Mouse (Mus musculus): ENCODE results near the gene Pdzd9. TPM values are rescaled to one million over a fixed set of nuclear protein-coding genes. Genes with fewer than 3 reads are reported as not detected.
A peak's percentile ranks its signal among the peaks of the same experiment; 100 is the strongest.
"Not testable (repeated sequence)": the region's sequence is repeated elsewhere in the genome, so short reads cannot be mapped to it uniquely, and the experiment has no call there.

Gene Pdzd9
- polyA plus RNA-seq (2016; fragmentation: Nextera tagmentation; extraction: Ambion mirVana) = 0.28 and 0.33 TPM in 2 replicates

DNA sequence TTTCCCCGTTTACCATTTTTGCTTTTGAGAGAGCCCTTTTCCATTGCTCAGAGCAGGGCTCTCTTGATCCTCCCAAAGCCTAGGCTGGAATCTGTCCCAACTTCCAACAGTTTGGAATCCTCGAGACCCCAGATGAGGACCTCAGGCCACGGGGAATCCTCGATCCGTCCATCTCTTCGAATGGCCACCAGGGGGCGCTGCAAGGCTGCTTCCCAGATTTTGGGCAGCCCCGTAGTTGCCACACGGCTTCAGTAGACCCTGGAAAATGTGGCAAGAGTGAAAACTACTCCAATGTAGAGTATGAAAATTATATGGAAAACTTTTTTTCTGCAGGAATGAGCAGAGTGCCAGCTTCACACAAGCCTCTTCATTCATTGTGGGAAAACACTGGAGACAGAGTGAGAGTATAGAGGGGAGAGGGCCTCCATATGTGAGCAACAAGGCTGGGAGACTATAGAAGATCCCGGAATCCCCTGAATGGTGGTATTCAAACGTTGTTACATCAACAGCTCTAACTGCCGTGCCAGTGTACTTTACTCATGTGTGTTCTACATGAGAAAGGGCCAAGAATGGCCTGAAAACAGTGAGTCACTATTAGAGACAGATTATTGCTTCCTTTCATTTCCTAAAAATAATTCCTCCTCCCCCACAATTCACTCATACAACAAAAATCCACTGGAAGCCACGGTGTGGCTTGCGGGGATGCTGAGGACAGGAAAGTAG lies at the start of gene Pdzd9:
Gene Pdzd9 (minus strand): TSS at position 191 of the 723 bp plus-strand sequence.
- Histone ChIP-seq H3K4me1 (no peaks in the 10 kb centered on the region), H3K4me2 (replicated peaks) (no peak within 1 kb of the TSS), H3K9me3 (no peaks in the 10 kb centered on the region), H3K36me3 (no peaks in the 10 kb centered on the region), H3K27me3 (no peaks in the 10 kb centered on the region), H3K4me3 (no peak within 1 kb of the TSS), H3K27ac (replicated peaks) (no peak within 1 kb of the TSS), H3K9ac (replicated peaks) (no peak within 1 kb of the TSS)
- WGBS = 26% methylated on average over 14 of the region's 14 CpGs
- peak; percentile 44; the same call in 1 of the 2 replicates for ATAC-seq (ENCODE audit: low FRiP score, low read depth)

DNA sequence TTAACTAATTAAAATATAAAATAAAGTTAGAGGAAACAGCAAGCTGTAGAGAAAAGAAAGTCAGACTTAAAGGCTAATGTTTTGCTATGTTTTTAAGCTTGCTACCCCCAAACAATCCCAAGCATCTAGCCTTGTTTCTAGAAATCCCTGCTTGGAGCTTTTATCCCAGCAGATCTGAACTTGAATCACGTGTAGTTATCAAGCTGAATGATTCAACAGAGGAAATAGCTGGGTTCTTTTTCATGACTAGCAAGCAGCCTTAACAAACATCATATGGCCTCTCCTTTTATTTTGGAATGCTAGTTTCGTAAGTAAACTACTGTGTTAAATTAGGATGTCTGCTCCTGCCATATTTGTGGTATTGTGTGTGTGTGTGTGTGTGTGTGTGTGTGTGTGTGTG lies 47.1 kb upstream of the Pdzd9 start:
- H3K9me3 ChIP-seq = no peaks in the 10 kb centered on the region
- no peak for ATAC-seq (ENCODE audit: low FRiP score, low read depth)
- no peak overlapping the region for H3K9ac ChIP-seq (replicated peaks)
- peaks cover 3% of the 10 kb centered on the region for H3K36me3 ChIP-seq
- WGBS = 87% methylated on average over 2 of the region's 2 CpGs
- H3K27me3 ChIP-seq = no peaks in the 10 kb centered on the region
- H3K4me2 ChIP-seq (replicated peaks) = no peak overlapping the region
- 0 out of 2 replicates have a peak, but pooled peaks cover 2% of the 10 kb centered on the region for H3K4me1 ChIP-seq
- no peak overlapping the region for H3K4me3 ChIP-seq
- no peak overlapping the region for H3K27ac ChIP-seq (replicated peaks)

DNA sequence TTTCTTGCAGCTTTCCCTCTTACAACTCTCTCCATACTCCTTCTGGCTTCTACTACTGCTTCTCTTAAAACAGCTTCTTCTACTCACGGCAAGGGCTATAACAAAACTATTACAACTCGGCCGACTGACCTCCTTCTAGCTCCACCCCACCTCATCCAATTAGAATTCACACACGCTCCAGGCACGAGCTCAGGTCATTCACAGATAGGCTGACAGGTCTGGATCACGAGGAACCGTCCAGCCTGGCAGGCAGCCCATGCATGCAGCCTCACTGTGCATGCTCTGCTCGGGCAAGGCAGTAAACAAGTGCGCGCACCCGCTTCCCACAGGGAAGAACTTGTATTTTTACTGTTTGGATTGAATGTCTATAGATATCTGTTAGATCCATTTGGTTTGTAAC lies 43.8 kb upstream of the Pdzd9 start:
- 93% methylated on average over 11 of the region's 11 CpGs for WGBS

DNA sequence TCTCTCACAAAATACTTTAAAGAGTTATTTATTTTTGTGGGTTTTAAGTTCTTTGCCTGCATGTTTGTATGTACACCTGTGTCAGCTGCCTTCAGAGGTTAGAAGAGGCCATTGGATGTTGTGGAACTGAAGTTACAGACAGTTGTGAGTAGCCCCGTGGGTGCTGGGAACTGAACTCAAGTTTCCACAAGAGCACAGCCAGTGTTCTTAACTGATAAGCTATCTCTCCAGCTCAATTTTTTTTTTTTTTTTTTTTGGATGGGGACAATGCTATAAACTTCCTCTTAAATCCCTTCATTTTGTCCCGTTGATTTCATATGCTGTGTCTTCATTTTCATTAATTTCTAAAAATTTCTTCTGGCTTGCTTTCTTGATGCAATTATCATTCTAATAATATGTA lies 43.1 kb upstream of the Pdzd9 start:
- no peaks in the 10 kb centered on the region for H3K4me1 ChIP-seq
- ATAC-seq (ENCODE audit: low FRiP score, low read depth) = no peak

More for the DNA sequence above, 43.8 kb upstream of the Pdzd9 start:
- not testable (repeated sequence) for H3K4me2 ChIP-seq (replicated peaks); H3K36me3 ChIP-seq; H3K9me3 ChIP-seq; H3K27me3 ChIP-seq; H3K27ac ChIP-seq (replicated peaks); H3K4me1 ChIP-seq; H3K9ac ChIP-seq (replicated peaks); ATAC-seq (ENCODE audit: low FRiP score, low read depth); H3K4me3 ChIP-seq

GRCm38 (mm10) chr7:120712071-120712470 lies 41.9 kb upstream of the Pdzd9 start:
- Histone ChIP-seq H3K27ac (replicated peaks) (no peak overlapping the region), H3K4me1 (no peaks in the 10 kb centered on the region), H3K4me3 (no peak overlapping the region), H3K9ac (replicated peaks) (no peak overlapping the region), H3K36me3 (peaks cover 3% of the 10 kb centered on the region), H3K4me2 (replicated peaks) (no peak overlapping the region), H3K9me3 (no peaks in the 10 kb centered on the region), H3K27me3 (no peaks in the 10 kb centered on the region)
- no peak for ATAC-seq (ENCODE audit: low FRiP score, low read depth)
- WGBS = 94% methylated on average over 2 of the region's 2 CpGs

More for the DNA sequence above, 43.1 kb upstream of the Pdzd9 start:
- peaks cover 3% of the 10 kb centered on the region for H3K36me3 ChIP-seq
- no peak overlapping the region for H3K4me2 ChIP-seq (replicated peaks)
- H3K9me3 ChIP-seq = no peaks in the 10 kb centered on the region
- 88% methylated on average over 2 of the region's 2 CpGs for WGBS
- no peak overlapping the region for H3K9ac ChIP-seq (replicated peaks)
- no peak overlapping the region for H3K27ac ChIP-seq (replicated peaks)
- no peaks in the 10 kb centered on the region for H3K27me3 ChIP-seq
- no peak overlapping the region for H3K4me3 ChIP-seq

GRCm38 (mm10) chr7:120703888-120704287 lies 33.7 kb upstream of the Pdzd9 start:
- ATAC-seq (ENCODE audit: low FRiP score, low read depth) = no peak
- Histone ChIP-seq H3K4me2 (replicated peaks) (no peak overlapping the region), H3K36me3 (no peaks in the 10 kb centered on the region), H3K4me3 (no peak overlapping the region), H3K27me3 (no peaks in the 10 kb centered on the region), H3K9me3 (no peaks in the 10 kb centered on the region), H3K27ac (replicated peaks) (no peak overlapping the region), H3K4me1 (no peaks in the 10 kb centered on the region), H3K9ac (replicated peaks) (no peak overlapping the region)
- 93% methylated on average over 3 of the region's 3 CpGs for WGBS

- no peaks in the 10 kb centered on the region for H3K27me3 ChIP-seq
- H3K4me1 ChIP-seq = no peaks in the 10 kb centered on the region
- 94% methylated on average over 6 of the region's 6 CpGs for WGBS
- H3K4me2 ChIP-seq (replicated peaks) = no peak overlapping the region
- no peak overlapping the region for H3K4me3 ChIP-seq
- no peak overlapping the region for H3K9ac ChIP-seq (replicated peaks)
- no peak overlapping the region for H3K27ac ChIP-seq (replicated peaks)
- no peaks in the 10 kb centered on the region for H3K9me3 ChIP-seq
- ATAC-seq (ENCODE audit: low FRiP score, low read depth) = no peak
- H3K36me3 ChIP-seq = peaks cover 6% of the 10 kb centered on the region; the same call in 1 of the 2 replicates
Observed at GRCm38 (mm10) chr7:120699586-120699985, 29.4 kb upstream of the Pdzd9 start.

DNA sequence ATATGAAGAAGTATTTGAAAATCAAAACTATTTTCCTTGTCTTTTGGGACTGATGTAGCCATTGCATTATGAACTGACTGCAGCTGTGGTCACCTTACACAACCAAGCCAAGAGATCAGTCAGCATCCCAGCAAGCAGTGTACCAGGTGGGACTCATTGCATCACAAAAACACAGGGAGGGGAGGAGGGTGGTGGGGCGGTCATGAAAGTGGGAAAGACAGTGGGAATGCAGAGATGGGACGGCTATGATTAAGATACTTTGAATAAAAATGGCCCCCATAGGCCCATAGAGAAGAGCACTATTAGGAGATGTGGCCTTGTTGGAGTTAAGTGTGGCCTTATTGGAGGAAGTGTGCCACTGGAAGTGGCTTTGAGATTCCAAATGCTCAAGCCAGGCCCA lies 26.2 kb upstream of the Pdzd9 start:
- no peak overlapping the region for H3K4me3 ChIP-seq
- H3K9ac ChIP-seq (replicated peaks) = no peak overlapping the region
- H3K4me2 ChIP-seq (replicated peaks) = no peak overlapping the region
- WGBS = 94% methylated on average over 2 of the region's 2 CpGs
- no peaks in the 10 kb centered on the region for H3K9me3 ChIP-seq
- H3K4me1 ChIP-seq = no peaks in the 10 kb centered on the region
- H3K36me3 ChIP-seq = peaks cover 13% of the 10 kb centered on the region; the same call in 1 of the 2 replicates
- no peak overlapping the region for H3K27ac ChIP-seq (replicated peaks)
- H3K27me3 ChIP-seq = no peaks in the 10 kb centered on the region
- ATAC-seq (ENCODE audit: low FRiP score, low read depth) = no peak

DNA sequence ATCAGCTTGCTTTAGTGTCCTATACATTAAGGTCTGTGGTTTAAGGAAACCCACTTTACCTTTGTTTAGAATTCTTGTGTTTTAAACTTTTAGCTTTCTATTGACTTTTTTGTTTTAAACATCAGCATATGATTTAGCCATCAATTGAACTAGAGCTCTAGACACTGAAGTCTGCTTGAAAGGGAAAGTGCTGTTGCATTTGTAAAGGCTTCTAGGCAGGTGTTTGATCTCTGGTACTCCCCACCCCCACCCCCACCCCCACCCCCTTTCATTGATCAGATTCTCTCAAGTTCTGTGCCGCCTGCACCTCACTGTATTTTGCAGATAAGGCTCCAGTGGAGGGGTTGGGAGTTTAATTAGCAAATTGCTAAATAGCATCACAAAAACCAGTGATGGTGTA lies 25.5 kb upstream of the Pdzd9 start:
- 52% methylated on average over 1 of the region's 1 CpGs for WGBS
- peaks cover 14% of the 10 kb centered on the region; the same call in 1 of the 2 replicates for H3K36me3 ChIP-seq
- H3K9ac ChIP-seq (replicated peaks) = no peak overlapping the region
- no peak overlapping the region for H3K4me2 ChIP-seq (replicated peaks)
- no peak for ATAC-seq (ENCODE audit: low FRiP score, low read depth)
- H3K4me3 ChIP-seq = no peak overlapping the region
- H3K9me3 ChIP-seq = no peaks in the 10 kb centered on the region
- no peak overlapping the region for H3K27ac ChIP-seq (replicated peaks)
- no peaks in the 10 kb centered on the region for H3K4me1 ChIP-seq
- no peaks in the 10 kb centered on the region for H3K27me3 ChIP-seq

- H3K4me3 ChIP-seq = no peak overlapping the region
- H3K27ac ChIP-seq (replicated peaks) = no peak overlapping the region
- 27% methylated on average over 6 of the region's 6 CpGs for WGBS
- no peak overlapping the region for H3K4me2 ChIP-seq (replicated peaks)
- no peaks in the 10 kb centered on the region for H3K27me3 ChIP-seq
- no peaks in the 10 kb centered on the region for H3K9me3 ChIP-seq
- H3K9ac ChIP-seq (replicated peaks) = no peak overlapping the region
- no peak for ATAC-seq (ENCODE audit: low FRiP score, low read depth)
- peaks cover 15% of the 10 kb centered on the region; the same call in 1 of the 2 replicates for H3K36me3 ChIP-seq
- H3K4me1 ChIP-seq = no peaks in the 10 kb centered on the region
Observed at GRCm38 (mm10) chr7:120695196-120695595, 25.1 kb upstream of the Pdzd9 start.

GRCm38 (mm10) chr7:120693831-120694375 lies 23.8 kb upstream of the Pdzd9 start:
- Histone ChIP-seq H3K27ac (replicated peaks) (no peak overlapping the region), H3K4me1 (no peaks in the 10 kb centered on the region), H3K9ac (replicated peaks) (no peak overlapping the region), H3K9me3 (no peaks in the 10 kb centered on the region), H3K27me3 (no peaks in the 10 kb centered on the region), H3K36me3 (peaks cover 15% of the 10 kb centered on the region; the same call in 1 of the 2 replicates), H3K4me2 (replicated peaks) (no peak overlapping the region), H3K4me3 (no peak overlapping the region)
- 96% methylated on average over 5 of the region's 5 CpGs for WGBS
- ATAC-seq (ENCODE audit: low FRiP score, low read depth) = no peak

GRCm38 (mm10) chr7:120690634-120691033 lies 20.5 kb upstream of the Pdzd9 start:
- 74% methylated on average over 4 of the region's 4 CpGs for WGBS
- Histone ChIP-seq H3K27me3 (no peaks in the 10 kb centered on the region), H3K27ac (replicated peaks) (no peak overlapping the region), H3K9ac (replicated peaks) (no peak overlapping the region), H3K4me3 (no peak overlapping the region), H3K9me3 (no peaks in the 10 kb centered on the region), H3K36me3 (peaks cover 9% of the 10 kb centered on the region; the same call in 1 of the 2 replicates), H3K4me2 (replicated peaks) (no peak overlapping the region), H3K4me1 (no peaks in the 10 kb centered on the region)
- no peak for ATAC-seq (ENCODE audit: low FRiP score, low read depth)

All from midbrain, embryonic 12.5 days (tissue).